Mouse (Mus musculus) limb, embryonic 14.5 days (tissue): Measurements from ENCODE around the gene Nabp2. TPM values are rescaled to one million over a fixed set of nuclear protein-coding genes. Genes with fewer than 3 reads are reported as not detected.

ENCODE experiments used
- ATAC-seq: fragments of 200-750 bp; cut with Nextera tagmentation; 2 replicates; pipeline ENCODE4 v1.8.0; 2017; ENCODE audit warnings: low read depth, moderate number of reproducible peaks, moderate TSS enrichment; ENCODE audit not compliant: low FRiP score
- DNase-seq: peaks from one replicate; pipeline ENCODE4 v3.0.0-alpha.2; 2015; ENCODE audit warnings: low spot score
- H3K27ac ChIP-seq: fragments of 300-500 bp; sonication (generic); replicated peaks from 2 replicates; pipeline ENCODE4 v1.5.1; 2014; ENCODE audit warnings: low read depth, mild to moderate bottlenecking, low read length, moderate library complexity, mixed read lengths
- H3K27me3 ChIP-seq: fragments of 300-500 bp; sonication (generic); 2 replicates; pipeline ENCODE4 v1.6.1; 2014; ENCODE audit warnings: low read length, mixed read lengths; ENCODE audit not compliant: control insufficient read depth, insufficient read depth
- H3K36me3 ChIP-seq: fragments of 300-500 bp; sonication (generic); 2 replicates; pipeline ENCODE4 v1.6.1; 2014; ENCODE audit warnings: mild to moderate bottlenecking, low read length, moderate library complexity, mixed read lengths; ENCODE audit not compliant: control insufficient read depth, insufficient read depth
- H3K4me1 ChIP-seq: fragments of 300-500 bp; sonication (generic); 2 replicates; pipeline ENCODE4 v1.6.1; 2014; ENCODE audit warnings: antibody characterized with exemption, low read length, mixed read lengths; ENCODE audit not compliant: control insufficient read depth, insufficient read depth
- H3K4me2 ChIP-seq: fragments of 300-500 bp; sonication (generic); replicated peaks from 2 replicates; pipeline ENCODE4 v1.6.1; 2014; ENCODE audit warnings: low read depth, mild to moderate bottlenecking, low read length, moderate library complexity; ENCODE audit not compliant: severe bottlenecking
- H3K4me3 ChIP-seq: fragments of 300-500 bp; sonication (generic); replicated peaks from 2 replicates; pipeline ENCODE4 v1.5.1; 2014; ENCODE audit warnings: low read length
- H3K9ac ChIP-seq: fragments of 300-500 bp; sonication (generic); 2 replicates; pipeline ENCODE4 v1.6.1; 2014; ENCODE audit warnings: mild to moderate bottlenecking, low read depth, low read length, moderate library complexity; ENCODE audit not compliant: severe bottlenecking
- H3K9me3 ChIP-seq: fragments of 300-500 bp; sonication (generic); 2 replicates; pipeline ENCODE4 v1.6.1; 2016; ENCODE audit warnings: low read length; ENCODE audit not compliant: control insufficient read depth
- POLR2A ChIP-seq: fragments of 200-500 bp; IDR thresholded peaks from 2 replicates; pipeline ENCODE4 v1.8.0; 2012; ENCODE audit warnings: inconsistent platforms, mild to moderate bottlenecking, moderate library complexity, borderline replicate concordance; ENCODE audit not compliant: insufficient read depth, insufficient read length; ENCODE audit errors: extremely low read depth
- WGBS: fragments of 180-500 bp; shearing (Covaris S2); extraction: QIAGEN DNeasy Blood & Tissue Kit; methylation state at CpG from one replicate; pipeline ENCODE4 v1.1.7; 2014; 5-methylcytosine and 5-hydroxymethylcytosine counted together
- polyA plus RNA-seq, 2 experiments: library from polyadenylated mRNA; depleted of rRNA in 1 of 2; stranded (reverse) in 1 of 2; unstranded in 1 of 2; fragments of >200 nt; fragmentation: Nextera tagmentation in 1 of 2; extraction: Ambion mirVana in 1 of 2; gene quantifications; 2 replicates each; pipeline versions ENCODE4 v1.2.1 to v1.2.3; 2012 to 2014

Gene Nabp2
- polyA plus RNA-seq, 2 experiments = 42.3 to 68.6 TPM

DNA sequence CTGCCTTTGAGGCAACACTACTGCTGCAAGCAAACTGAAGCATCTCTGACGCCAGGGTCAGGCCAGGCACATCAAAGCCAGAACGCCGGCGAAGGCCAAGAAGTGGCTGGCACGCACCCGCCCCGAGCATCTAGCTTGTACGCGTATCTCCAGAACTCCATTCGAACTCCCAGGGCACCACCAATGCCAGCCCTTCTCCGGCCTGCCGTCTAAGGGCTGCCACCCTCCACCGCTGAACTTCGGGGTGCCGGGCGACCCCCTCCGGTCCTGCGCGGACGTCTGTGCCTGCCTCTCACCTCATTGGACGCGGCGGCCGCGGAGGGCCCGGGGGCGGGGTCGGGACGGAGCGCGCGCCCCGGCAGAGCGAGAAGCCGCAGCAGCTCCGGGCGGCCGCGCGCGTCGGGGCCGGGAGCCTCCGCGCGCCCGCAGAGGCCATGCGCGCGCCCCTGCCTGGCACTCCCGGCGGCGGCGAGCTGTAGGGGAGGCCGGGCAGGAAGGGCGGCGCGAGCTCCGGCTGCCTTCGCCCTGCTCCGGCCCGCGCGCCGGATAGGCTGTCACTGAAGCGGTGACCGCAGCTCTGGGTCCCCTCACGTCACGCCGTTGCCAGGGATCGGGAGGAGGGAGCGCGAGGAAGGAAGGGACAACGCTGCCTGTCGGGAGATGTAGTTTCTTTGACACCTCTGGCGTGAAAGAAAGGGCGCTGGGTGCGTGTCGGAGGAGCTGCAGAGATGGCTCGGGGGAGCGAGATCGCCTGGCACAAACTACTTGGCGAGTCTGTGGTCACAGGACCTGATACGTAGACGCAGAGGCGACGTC is 42.7 kb downstream of the Nabp2 start, which contains the start of gene Coq10a:
TSS of gene Coq10a (minus strand) at position 596 of the 816 bp plus-strand sequence.
- TF ChIP-seq POLR2A = 0 out of 2 replicates have a peak, but pooled peaks have one; percentile 62
- H3K4me1 ChIP-seq = peaks cover 4% of the 10 kb centered on the region
- H3K4me3 ChIP-seq = peak within 1 kb of the TSS; percentile 66
- H3K4me2 ChIP-seq = peak within 1 kb of the TSS; percentile 77
- no peaks in the 10 kb centered on the region for H3K9me3 ChIP-seq
- under 1% methylated on average over 40 of the region's 87 CpGs for WGBS
- peak; percentile 83 for DNase-seq
- no peaks in the 10 kb centered on the region for H3K27me3 ChIP-seq
- H3K36me3 ChIP-seq = peaks cover 15% of the 10 kb centered on the region
- ATAC-seq = peak; percentile 93
- H3K9ac ChIP-seq = peak within 1 kb of the TSS; percentile 77
- H3K27ac ChIP-seq = peak within 1 kb of the TSS; percentile 91

DNA sequence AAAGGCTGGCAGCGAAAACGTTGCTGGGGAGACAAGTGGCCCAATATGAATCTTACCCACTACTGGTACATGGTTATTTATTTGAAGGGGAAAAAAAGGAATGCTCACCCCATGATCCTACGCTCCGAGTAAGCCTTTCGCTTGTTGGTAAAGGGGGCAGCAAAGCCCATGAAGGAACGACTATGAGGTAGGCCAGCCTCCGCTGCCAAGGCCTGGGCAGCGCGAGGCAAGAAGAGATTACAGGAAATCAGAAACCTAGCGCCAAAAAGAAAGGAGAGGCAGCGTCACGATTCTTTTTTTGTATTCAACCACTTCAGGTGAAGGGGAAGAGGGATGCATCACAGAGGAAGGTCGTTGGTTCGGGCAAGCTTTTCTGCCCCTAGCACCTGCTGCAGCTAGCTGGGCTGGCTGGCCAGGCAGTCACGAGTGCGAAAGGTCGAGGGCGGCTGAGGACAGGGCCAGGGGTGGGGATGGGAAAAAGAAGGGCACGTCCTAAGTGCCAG is 43.3 kb downstream of the Nabp2 start:
- ATAC-seq = no peak
- Histone ChIP-seq H3K9me3 (no peaks in the 10 kb centered on the region), H3K4me1 (peaks cover 4% of the 10 kb centered on the region), H3K4me2 (peak overlapping the region; percentile 77), H3K36me3 (peaks cover 21% of the 10 kb centered on the region), H3K27me3 (no peaks in the 10 kb centered on the region), H3K27ac (0 out of 2 replicates have a peak overlapping the region, but pooled peaks have one; percentile 91), H3K4me3 (peak overlapping the region; percentile 66), H3K9ac (peak overlapping the region; percentile 77)
- no peak for TF ChIP-seq POLR2A
- no peak for DNase-seq
- 13% methylated on average over 19 of the region's 19 CpGs for WGBS

DNA sequence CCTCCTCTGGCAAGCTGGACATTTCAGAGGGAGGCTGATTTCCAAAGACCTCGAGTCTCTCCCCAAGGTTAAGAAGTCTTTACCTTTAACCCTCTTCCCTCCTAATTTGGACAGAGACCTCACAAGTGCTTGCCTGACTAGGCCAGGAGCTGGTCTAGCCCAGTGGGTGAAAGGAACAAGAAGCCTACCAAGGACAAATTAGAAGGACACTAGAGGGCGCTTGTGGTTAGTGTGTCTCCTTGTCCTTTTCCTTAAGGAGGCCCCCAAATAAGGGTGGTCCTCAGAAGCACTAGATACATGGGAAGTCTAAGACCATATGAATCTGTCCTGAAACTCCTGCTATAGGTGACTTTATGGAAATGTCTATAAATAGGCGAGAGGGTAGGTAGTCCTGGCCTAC is 48.7 kb downstream of the Nabp2 start:
- Histone ChIP-seq H3K36me3 (peaks cover 74% of the 10 kb centered on the region), H3K4me1 (peaks cover 3% of the 10 kb centered on the region), H3K4me3 (no peak overlapping the region), H3K9ac (no peak overlapping the region), H3K27me3 (no peaks in the 10 kb centered on the region), H3K27ac (no peak overlapping the region), H3K9me3 (no peaks in the 10 kb centered on the region), H3K4me2 (no peak overlapping the region)
- ATAC-seq = no peak
- TF ChIP-seq POLR2A = no peak
- peak; percentile 88 for DNase-seq
- 48% methylated on average over 3 of the region's 3 CpGs for WGBS

DNA sequence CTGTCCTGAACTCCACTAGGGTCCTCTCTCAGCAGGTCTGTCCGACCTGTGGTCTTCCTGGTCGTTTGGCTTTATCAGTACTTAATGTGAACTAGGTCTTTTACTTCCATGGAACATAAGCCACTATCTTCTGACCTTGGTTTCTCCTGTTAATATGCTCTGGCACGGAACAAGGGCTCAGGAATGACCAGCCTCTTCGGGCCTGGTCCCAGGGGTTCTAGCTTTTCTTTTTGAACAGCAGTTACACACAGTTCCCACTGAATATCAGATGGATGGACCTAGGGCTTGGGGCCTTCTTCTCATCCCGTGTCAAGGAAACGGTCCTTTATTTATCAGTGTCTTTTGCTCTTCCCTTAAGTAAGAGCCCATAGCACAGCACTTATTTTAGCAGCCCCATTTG is 49.5 kb downstream of the Nabp2 start:
- Histone ChIP-seq H3K36me3 (peaks cover 81% of the 10 kb centered on the region), H3K9ac (no peak overlapping the region), H3K4me3 (no peak overlapping the region), H3K27me3 (no peaks in the 10 kb centered on the region), H3K4me1 (no peaks in the 10 kb centered on the region), H3K9me3 (no peaks in the 10 kb centered on the region), H3K27ac (no peak overlapping the region), H3K4me2 (no peak overlapping the region)
- WGBS = 94% methylated on average over 6 of the region's 6 CpGs
- no peak for DNase-seq
- no peak for ATAC-seq
- TF ChIP-seq POLR2A = no peak

DNA sequence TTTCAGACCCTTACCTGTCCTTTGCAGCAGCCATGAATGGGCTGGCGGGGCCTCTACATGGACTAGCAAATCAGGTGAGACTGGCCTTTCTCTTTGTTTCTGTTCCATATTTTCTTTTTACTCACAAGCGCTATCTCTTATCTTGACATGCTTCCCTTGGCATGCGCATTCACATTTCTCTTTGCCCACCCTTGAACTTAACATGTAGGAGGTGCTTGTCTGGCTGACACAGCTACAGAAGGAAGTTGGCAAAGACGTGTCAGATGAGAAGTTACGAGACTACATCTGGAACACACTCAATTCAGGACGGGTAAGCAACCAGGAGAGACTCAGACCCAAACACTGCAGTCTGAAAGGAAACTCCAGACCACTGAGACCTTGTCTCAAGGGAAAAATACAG is 52.1 kb downstream of the Nabp2 start:
- TF ChIP-seq POLR2A = no peak
- H3K27ac ChIP-seq = no peak overlapping the region
- 80% methylated on average over 6 of the region's 6 CpGs for WGBS
- no peaks in the 10 kb centered on the region for H3K27me3 ChIP-seq
- no peaks in the 10 kb centered on the region for H3K9me3 ChIP-seq
- no peak overlapping the region for H3K4me3 ChIP-seq
- ATAC-seq = no peak
- no peak overlapping the region for H3K9ac ChIP-seq
- DNase-seq = no peak
- no peak overlapping the region for H3K4me2 ChIP-seq
- H3K4me1 ChIP-seq = no peaks in the 10 kb centered on the region
- H3K36me3 ChIP-seq = peaks cover 85% of the 10 kb centered on the region
